Mouse (Mus musculus) midbrain, postnatal 0 days (tissue): Measurements from ENCODE around the gene Pde6d. TPM values are rescaled to one million over a fixed set of nuclear protein-coding genes. Genes with fewer than 3 reads are reported as not detected.

Source experiments
- ATAC-seq: fragments of 200-750 bp; cut with Nextera tagmentation; 2 replicates; pipeline ENCODE4 v1.8.0; 2017; ENCODE audit warnings: moderate number of reproducible peaks, mild to moderate bottlenecking, moderate TSS enrichment, moderate library complexity; ENCODE audit not compliant: low FRiP score
- DNase-seq: peaks from one replicate; pipeline ENCODE4 v3.0.0-alpha.2; 2015; ENCODE audit warnings: low spot score
- H3K27ac ChIP-seq: fragments of 300-500 bp; sonication (generic); 2 replicates; pipeline ENCODE4 v1.5.1; 2014; ENCODE audit warnings: low read depth, mild to moderate bottlenecking, low read length, mixed read lengths
- H3K27me3 ChIP-seq: fragments of 300-500 bp; sonication (generic); 2 replicates; pipeline ENCODE4 v1.6.1; 2014; ENCODE audit warnings: low read length, control low read depth, mixed read lengths; ENCODE audit not compliant: insufficient read depth
- H3K36me3 ChIP-seq: fragments of 300-500 bp; sonication (generic); 2 replicates; pipeline ENCODE4 v1.6.1; 2014; ENCODE audit warnings: low read length, control low read depth, mixed read lengths; ENCODE audit not compliant: insufficient read depth
- H3K4me1 ChIP-seq: fragments of 300-500 bp; sonication (generic); 2 replicates; pipeline ENCODE4 v1.6.1; 2014; ENCODE audit warnings: mild to moderate bottlenecking, control low read depth, antibody characterized with exemption, low read length, mixed read lengths; ENCODE audit not compliant: insufficient read depth
- H3K4me2 ChIP-seq: fragments of 300-500 bp; sonication (generic); 2 replicates; pipeline ENCODE4 v1.6.1; 2014; ENCODE audit warnings: low read depth, mild to moderate bottlenecking, low read length, mixed read lengths; ENCODE audit not compliant: poor library complexity, severe bottlenecking
- H3K4me3 ChIP-seq: fragments of 300-500 bp; sonication (generic); 2 replicates; pipeline ENCODE4 v1.5.1; 2014; ENCODE audit warnings: low read depth, mild to moderate bottlenecking, low read length, moderate library complexity
- H3K9ac ChIP-seq: fragments of 300-500 bp; sonication (generic); replicated peaks from 2 replicates; pipeline ENCODE4 v1.6.1; 2014; ENCODE audit warnings: mild to moderate bottlenecking, low read length, moderate library complexity, mixed read lengths; ENCODE audit not compliant: poor library complexity, severe bottlenecking
- H3K9me3 ChIP-seq: fragments of 300-500 bp; sonication (generic); 2 replicates; pipeline ENCODE4 v1.6.1; 2016; ENCODE audit warnings: low read length, control low read depth
- CTCF ChIP-seq: IDR thresholded peaks from 2 replicates; pipeline ENCODE4 v1.5.1; 2016; ENCODE audit warnings: antibody characterized with exemption, mild to moderate bottlenecking
- WGBS: fragments of 180-500 bp; shearing (Covaris S2); extraction: QIAGEN DNeasy Blood & Tissue Kit; methylation state at CpG from one replicate; pipeline ENCODE4 v1.1.7; 2014; 5-methylcytosine and 5-hydroxymethylcytosine counted together
- polyA plus RNA-seq: library from polyadenylated mRNA; unstranded; fragments of >200 nt; fragmentation: Nextera tagmentation; extraction: Ambion mirVana; gene quantifications from 2 replicates; pipeline ENCODE4 v1.2.1, GENCODE M21; 2015
- total RNA-seq: library from RNA; depleted of rRNA; stranded (reverse); fragments of >200 nt; gene quantifications from 2 replicates; pipeline ENCODE4 v1.2.3, GENCODE M21; 2014

Pde6d gene
- total and polyA plus RNA-seq, 2 experiments from 2014 or later: 48.1 to 124 TPM

GRCm38 (mm10) chr1:86505461-86505860, 77.0 kb downstream of the Pde6d start:
- TF ChIP-seq CTCF: no peak
- peak overlapping the region; percentile 55; the same call in 1 of the 2 replicates for H3K9ac ChIP-seq
- peak; percentile 49 for DNase-seq
- 44% methylated on average over 1 of the region's 1 CpGs for WGBS
- H3K9me3 ChIP-seq: no peaks in the 10 kb centered on the region
- H3K4me2 ChIP-seq: peak overlapping the region; percentile 42
- peak overlapping the region; percentile 84 for H3K27ac ChIP-seq
- no peaks in the 10 kb centered on the region for H3K27me3 ChIP-seq
- no peak for ATAC-seq
- peak overlapping the region; percentile 32; the same call in 1 of the 2 replicates for H3K4me3 ChIP-seq
- H3K4me1 ChIP-seq: peaks cover 14% of the 10 kb centered on the region
- no peaks in the 10 kb centered on the region for H3K36me3 ChIP-seq

GRCm38 (mm10) chr1:86504697-86505421, 77.6 kb downstream of the Pde6d start:
- no peak for ATAC-seq
- WGBS: 18% methylated on average over 19 of the region's 19 CpGs

GRCm38 (mm10) chr1:86503906-86504696, 78.3 kb downstream of the Pde6d start:
- peaks cover 14% of the 10 kb centered on the region for H3K4me1 ChIP-seq
- peak overlapping the region; percentile 42 for H3K4me2 ChIP-seq
- H3K36me3 ChIP-seq: no peaks in the 10 kb centered on the region
- H3K4me3 ChIP-seq: peak overlapping the region; percentile 32
- peak; percentile 75 for TF ChIP-seq CTCF
- WGBS: under 1% methylated on average over 61 of the region's 64 CpGs
- H3K9me3 ChIP-seq: no peaks in the 10 kb centered on the region
- H3K9ac ChIP-seq: peak overlapping the region; percentile 55
- H3K27ac ChIP-seq: peak overlapping the region; percentile 84
- ATAC-seq (peak; percentile 89), DNase-seq (peak; percentile 95)
- no peaks in the 10 kb centered on the region for H3K27me3 ChIP-seq

More at GRCm38 (mm10) chr1:86504697-86505421, 77.6 kb downstream of the Pde6d start:
- TF ChIP-seq CTCF: no peak
- Histone ChIP-seq H3K27ac (peak overlapping the region; percentile 84), H3K4me3 (peak overlapping the region; percentile 32), H3K9ac (peak overlapping the region; percentile 55), H3K4me1 (peaks cover 14% of the 10 kb centered on the region), H3K27me3 (no peaks in the 10 kb centered on the region), H3K36me3 (no peaks in the 10 kb centered on the region), H3K4me2 (peak overlapping the region; percentile 42), H3K9me3 (no peaks in the 10 kb centered on the region)
- DNase-seq: peak; percentile 9

- H3K36me3 ChIP-seq: no peaks in the 10 kb centered on the region
- H3K4me1 ChIP-seq: peaks cover 14% of the 10 kb centered on the region
- H3K9me3 ChIP-seq: no peaks in the 10 kb centered on the region
- peak overlapping the region; percentile 32 for H3K4me3 ChIP-seq
- 19% methylated on average over 16 of the region's 16 CpGs for WGBS
- ATAC-seq: peak; percentile 0; the same call in 1 of the 2 replicates
- TF ChIP-seq CTCF: no peak
- peak overlapping the region; percentile 84 for H3K27ac ChIP-seq
- 0 out of 2 replicates have a peak overlapping the region, but pooled peaks have one; percentile 14 for H3K9ac ChIP-seq
- peak overlapping the region; percentile 42 for H3K4me2 ChIP-seq
- DNase-seq: no peak
- H3K27me3 ChIP-seq: no peaks in the 10 kb centered on the region
Observed at GRCm38 (mm10) chr1:86503165-86503747, 79.2 kb downstream of the Pde6d start.

- DNase-seq: no peak
- H3K9me3 ChIP-seq: no peaks in the 10 kb centered on the region
- H3K36me3 ChIP-seq: no peaks in the 10 kb centered on the region
- no peak overlapping the region for H3K4me3 ChIP-seq
- ATAC-seq: no peak
- no peak for TF ChIP-seq CTCF
- H3K4me2 ChIP-seq: no peak overlapping the region
- no peaks in the 10 kb centered on the region for H3K27me3 ChIP-seq
- no peak overlapping the region for H3K9ac ChIP-seq
- peak overlapping the region; percentile 63; the same call in 1 of the 2 replicates for H3K27ac ChIP-seq
- peaks cover 14% of the 10 kb centered on the region for H3K4me1 ChIP-seq
- 19% methylated on average over 16 of the region's 17 CpGs for WGBS
Observed at GRCm38 (mm10) chr1:86502221-86503048, 80.0 kb downstream of the Pde6d start.
